Mouse (Mus musculus): ENCODE measurements around the gene Snd1. TPM values are rescaled to one million over a fixed set of nuclear protein-coding genes. Genes with fewer than 3 reads are reported as not detected.

The Snd1 gene
- polyA plus RNA-seq, 1 experiment from 2014 or later, result 110 TPM

- Histone ChIP-seq H3K36me3 (replicated peaks) (peaks cover 19% of the 10 kb centered on the region), H3K27ac (no peak overlapping the region), H3K4me1 (peaks cover 30% of the 10 kb centered on the region), H3K4me3 (no peak overlapping the region), H3K9me3 (peaks cover 6% of the 10 kb centered on the region; the same call in 1 of the 2 replicates), H3K27me3 (ENCODE audit: poor library complexity, severe bottlenecking) (no peaks in the 10 kb centered on the region)
- WGBS, result 82% methylated on average over 3 of the region's 3 CpGs
- no peak for DNase-seq (ENCODE audit: extremely low spot score, low spot score)
Measured at GRCm38 (mm10) chr6:28766622-28767021, 291.7 kb downstream of the Snd1 start.

- Histone ChIP-seq H3K4me3 (no peak overlapping the region), H3K36me3 (replicated peaks) (peaks cover 19% of the 10 kb centered on the region), H3K27ac (peak overlapping the region; percentile 44; the same call in 1 of the 2 replicates), H3K9me3 (peaks cover 6% of the 10 kb centered on the region; the same call in 1 of the 2 replicates), H3K4me1 (peaks cover 19% of the 10 kb centered on the region), H3K27me3 (ENCODE audit: poor library complexity, severe bottlenecking) (no peaks in the 10 kb centered on the region)
- WGBS, result 94% methylated on average over 6 of the region's 6 CpGs
- DNase-seq (ENCODE audit: extremely low spot score, low spot score), result no peak
Measured at GRCm38 (mm10) chr6:28767891-28768481, 293.0 kb downstream of the Snd1 start.

GRCm38 (mm10) chr6:28771331-28771730 lies 296.4 kb downstream of the Snd1 start:
- H3K27ac ChIP-seq, result peak overlapping the region; percentile 40; the same call in 1 of the 2 replicates
- H3K9me3 ChIP-seq, result peaks cover 6% of the 10 kb centered on the region; the same call in 1 of the 2 replicates
- 12% methylated on average over 2 of the region's 2 CpGs for WGBS
- no peak for DNase-seq (ENCODE audit: extremely low spot score, low spot score)
- peaks cover 25% of the 10 kb centered on the region for H3K36me3 ChIP-seq (replicated peaks)
- H3K4me1 ChIP-seq, result peaks cover 18% of the 10 kb centered on the region
- H3K4me3 ChIP-seq, result no peak overlapping the region
- no peaks in the 10 kb centered on the region for H3K27me3 ChIP-seq (ENCODE audit: poor library complexity, severe bottlenecking)

GRCm38 (mm10) chr6:28781696-28782095 lies 306.8 kb downstream of the Snd1 start:
- Histone ChIP-seq H3K27me3 (ENCODE audit: poor library complexity, severe bottlenecking) (no peaks in the 10 kb centered on the region), H3K9me3 (no peaks in the 10 kb centered on the region), H3K4me1 (peaks cover 42% of the 10 kb centered on the region), H3K4me3 (no peak overlapping the region), H3K27ac (no peak overlapping the region), H3K36me3 (replicated peaks) (no peaks in the 10 kb centered on the region)
- WGBS, result 91% methylated on average over 3 of the region's 3 CpGs
- no peak for DNase-seq (ENCODE audit: extremely low spot score, low spot score)

- Histone ChIP-seq H3K36me3 (replicated peaks) (no peaks in the 10 kb centered on the region), H3K27me3 (ENCODE audit: poor library complexity, severe bottlenecking) (no peaks in the 10 kb centered on the region), H3K27ac (peak overlapping the region; percentile 77), H3K9me3 (no peaks in the 10 kb centered on the region), H3K4me1 (peaks cover 46% of the 10 kb centered on the region), H3K4me3 (no peak overlapping the region)
- WGBS, result 59% methylated on average over 4 of the region's 4 CpGs
- DNase-seq (ENCODE audit: extremely low spot score, low spot score), result no peak
Measured at GRCm38 (mm10) chr6:28783082-28783647, 308.2 kb downstream of the Snd1 start.

GRCm38 (mm10) chr6:28783953-28784352 lies 309.0 kb downstream of the Snd1 start:
- no peaks in the 10 kb centered on the region for H3K9me3 ChIP-seq
- no peak for DNase-seq (ENCODE audit: extremely low spot score, low spot score)
- peaks cover 45% of the 10 kb centered on the region for H3K4me1 ChIP-seq
- H3K4me3 ChIP-seq, result no peak overlapping the region
- no peaks in the 10 kb centered on the region for H3K27me3 ChIP-seq (ENCODE audit: poor library complexity, severe bottlenecking)
- 43% methylated on average over 5 of the region's 5 CpGs for WGBS
- no peaks in the 10 kb centered on the region for H3K36me3 ChIP-seq (replicated peaks)
- H3K27ac ChIP-seq, result peak overlapping the region; percentile 77

- 87% methylated on average over 8 of the region's 8 CpGs for WGBS
- H3K27me3 ChIP-seq (ENCODE audit: poor library complexity, severe bottlenecking), result no peaks in the 10 kb centered on the region
- DNase-seq (ENCODE audit: extremely low spot score, low spot score), result no peak
- peaks cover 58% of the 10 kb centered on the region for H3K4me1 ChIP-seq
- H3K27ac ChIP-seq, result no peak overlapping the region
- no peak overlapping the region for H3K4me3 ChIP-seq
- H3K36me3 ChIP-seq (replicated peaks), result no peaks in the 10 kb centered on the region
- no peaks in the 10 kb centered on the region for H3K9me3 ChIP-seq
Measured at GRCm38 (mm10) chr6:28785770-28786169, 310.8 kb downstream of the Snd1 start.

GRCm38 (mm10) chr6:28787133-28787532 lies 312.2 kb downstream of the Snd1 start:
- Histone ChIP-seq H3K36me3 (replicated peaks) (no peaks in the 10 kb centered on the region), H3K9me3 (no peaks in the 10 kb centered on the region), H3K27ac (peak overlapping the region; percentile 35; the same call in 1 of the 2 replicates), H3K27me3 (ENCODE audit: poor library complexity, severe bottlenecking) (no peaks in the 10 kb centered on the region), H3K4me1 (peaks cover 62% of the 10 kb centered on the region), H3K4me3 (no peak overlapping the region)
- no peak for DNase-seq (ENCODE audit: extremely low spot score, low spot score)
- 78% methylated on average over 6 of the region's 6 CpGs for WGBS

- Histone ChIP-seq H3K36me3 (replicated peaks) (no peaks in the 10 kb centered on the region), H3K9me3 (no peaks in the 10 kb centered on the region), H3K27me3 (ENCODE audit: poor library complexity, severe bottlenecking) (no peaks in the 10 kb centered on the region), H3K4me3 (no peak overlapping the region), H3K4me1 (peaks cover 38% of the 10 kb centered on the region), H3K27ac (no peak overlapping the region)
- WGBS, result 88% methylated on average over 4 of the region's 4 CpGs
- DNase-seq (ENCODE audit: extremely low spot score, low spot score), result no peak
Measured at GRCm38 (mm10) chr6:28789685-28790084, 314.7 kb downstream of the Snd1 start.

- Histone ChIP-seq H3K4me1 (peaks cover 50% of the 10 kb centered on the region), H3K9me3 (no peaks in the 10 kb centered on the region), H3K4me3 (no peak overlapping the region), H3K27ac (0 out of 2 replicates have a peak overlapping the region, but pooled peaks have one; percentile 32), H3K36me3 (replicated peaks) (peaks cover 6% of the 10 kb centered on the region), H3K27me3 (ENCODE audit: poor library complexity, severe bottlenecking) (no peaks in the 10 kb centered on the region)
- no peak for DNase-seq (ENCODE audit: extremely low spot score, low spot score)
- 39% methylated on average over 3 of the region's 3 CpGs for WGBS
Measured at GRCm38 (mm10) chr6:28791183-28791582, 316.2 kb downstream of the Snd1 start.

GRCm38 (mm10) chr6:28791809-28792208 lies 316.9 kb downstream of the Snd1 start:
- H3K36me3 ChIP-seq (replicated peaks), result peaks cover 12% of the 10 kb centered on the region
- WGBS, result 95% methylated on average over 3 of the region's 3 CpGs
- H3K27me3 ChIP-seq (ENCODE audit: poor library complexity, severe bottlenecking), result no peaks in the 10 kb centered on the region
- DNase-seq (ENCODE audit: extremely low spot score, low spot score), result no peak
- no peaks in the 10 kb centered on the region for H3K9me3 ChIP-seq
- no peak overlapping the region for H3K27ac ChIP-seq
- H3K4me1 ChIP-seq, result peaks cover 53% of the 10 kb centered on the region
- H3K4me3 ChIP-seq, result no peak overlapping the region

GRCm38 (mm10) chr6:28795380-28795779 lies 320.4 kb downstream of the Snd1 start:
- Histone ChIP-seq H3K9me3 (no peaks in the 10 kb centered on the region), H3K36me3 (replicated peaks) (peaks cover 22% of the 10 kb centered on the region), H3K4me1 (peaks cover 28% of the 10 kb centered on the region), H3K27ac (0 out of 2 replicates have a peak overlapping the region, but pooled peaks have one; percentile 62), H3K4me3 (no peak overlapping the region), H3K27me3 (ENCODE audit: poor library complexity, severe bottlenecking) (no peaks in the 10 kb centered on the region)
- DNase-seq (ENCODE audit: extremely low spot score, low spot score), result no peak
- WGBS, result 47% methylated on average over 9 of the region's 9 CpGs

- no peaks in the 10 kb centered on the region for H3K9me3 ChIP-seq
- DNase-seq (ENCODE audit: extremely low spot score, low spot score), result no peak
- H3K27ac ChIP-seq, result 0 out of 2 replicates have a peak overlapping the region, but pooled peaks have one; percentile 62
- H3K36me3 ChIP-seq (replicated peaks), result peaks cover 22% of the 10 kb centered on the region
- H3K4me1 ChIP-seq, result peaks cover 23% of the 10 kb centered on the region
- 89% methylated on average over 16 of the region's 16 CpGs for WGBS
- H3K27me3 ChIP-seq (ENCODE audit: poor library complexity, severe bottlenecking), result no peaks in the 10 kb centered on the region
- H3K4me3 ChIP-seq, result no peak overlapping the region
Measured at GRCm38 (mm10) chr6:28795792-28796515, 321.0 kb downstream of the Snd1 start.
